Mouse (Mus musculus): Measurements from ENCODE around the gene Riok2. TPM values are rescaled to one million over a fixed set of nuclear protein-coding genes. Genes with fewer than 3 reads are reported as not detected.

The Riok2 gene
- polyA plus RNA-seq, 1 experiment from 2014 or later, result 33.5 TPM

GRCm38 (mm10) chr17:17392863-17393262 lies 18.8 kb downstream of the Riok2 start:
- H3K4me1 ChIP-seq, result no peaks in the 10 kb centered on the region
- H3K9ac ChIP-seq, result no peak overlapping the region
- H3K27ac ChIP-seq, result no peak overlapping the region
- H3K36me3 ChIP-seq, result peaks cover 32% of the 10 kb centered on the region
- no peak overlapping the region for H3K4me3 ChIP-seq
- ATAC-seq (ENCODE audit: insufficient number of reproducible peaks, insufficient read depth, low FRiP score, low TSS enrichment), result no peak
- H3K9me3 ChIP-seq, result no peaks in the 10 kb centered on the region
- H3K27me3 ChIP-seq, result no peaks in the 10 kb centered on the region
- no peak overlapping the region for H3K4me2 ChIP-seq (replicated peaks)
- 47% methylated on average over 7 of the region's 7 CpGs for WGBS

DNA sequence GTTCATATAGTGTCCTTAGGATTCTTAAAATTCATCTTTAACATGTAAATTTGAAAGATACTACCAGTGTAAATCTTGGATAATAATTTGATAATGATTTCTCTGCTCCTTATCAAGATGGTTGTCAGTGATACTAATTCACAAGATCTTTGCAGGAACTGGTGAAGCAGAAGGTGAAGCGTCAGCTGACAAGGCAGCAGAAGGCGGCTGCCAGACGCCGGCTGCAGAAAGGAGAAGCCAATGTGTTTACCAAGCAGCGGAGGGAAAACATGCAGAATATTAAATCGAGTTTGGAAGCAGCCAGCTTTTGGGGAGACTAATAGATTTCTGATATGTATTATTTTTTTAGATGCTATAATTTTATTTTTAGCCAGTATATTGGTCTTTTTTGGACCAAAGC lies 19.2 kb downstream of the Riok2 start:
- no peaks in the 10 kb centered on the region for H3K27me3 ChIP-seq
- ATAC-seq (ENCODE audit: insufficient number of reproducible peaks, insufficient read depth, low FRiP score, low TSS enrichment), result no peak
- H3K4me3 ChIP-seq, result no peak overlapping the region
- no peak overlapping the region for H3K4me2 ChIP-seq (replicated peaks)
- 90% methylated on average over 6 of the region's 6 CpGs for WGBS
- H3K27ac ChIP-seq, result no peak overlapping the region
- no peaks in the 10 kb centered on the region for H3K4me1 ChIP-seq
- no peak overlapping the region for H3K9ac ChIP-seq
- no peaks in the 10 kb centered on the region for H3K9me3 ChIP-seq
- H3K36me3 ChIP-seq, result peaks cover 32% of the 10 kb centered on the region

- no peaks in the 10 kb centered on the region for H3K4me1 ChIP-seq
- H3K27me3 ChIP-seq, result no peaks in the 10 kb centered on the region
- 36% methylated on average over 4 of the region's 4 CpGs for WGBS
- no peaks in the 10 kb centered on the region for H3K9me3 ChIP-seq
- H3K36me3 ChIP-seq, result peaks cover 21% of the 10 kb centered on the region
- no peak overlapping the region for H3K9ac ChIP-seq
- H3K27ac ChIP-seq, result no peak overlapping the region
- H3K4me2 ChIP-seq (replicated peaks), result no peak overlapping the region
- no peak overlapping the region for H3K4me3 ChIP-seq
- ATAC-seq (ENCODE audit: insufficient number of reproducible peaks, insufficient read depth, low FRiP score, low TSS enrichment), result no peak
Observed at GRCm38 (mm10) chr17:17394336-17394735, 20.2 kb downstream of the Riok2 start.

DNA sequence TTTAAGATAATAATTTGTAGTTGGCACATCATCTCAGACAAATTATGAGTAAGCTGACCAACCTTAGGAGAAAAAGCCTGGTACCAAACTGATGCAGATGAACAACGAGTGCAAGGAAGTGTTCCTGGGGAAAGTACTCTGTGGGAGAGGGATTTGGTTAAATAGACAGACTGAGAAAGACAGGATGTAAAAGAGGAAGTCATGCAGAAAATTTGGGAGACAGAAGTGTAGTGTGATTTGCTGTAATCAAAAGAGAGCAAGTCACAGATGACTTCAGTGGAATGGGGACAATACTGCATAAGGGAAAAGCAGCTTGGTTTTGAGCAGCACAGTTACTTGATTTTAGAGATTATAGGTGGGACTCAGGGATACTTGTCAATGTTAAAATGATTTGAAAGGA lies 22.8 kb downstream of the Riok2 start:
- H3K27ac ChIP-seq, result no peak overlapping the region
- no peaks in the 10 kb centered on the region for H3K9me3 ChIP-seq
- WGBS, result 58% methylated on average over 1 of the region's 1 CpGs
- H3K4me2 ChIP-seq (replicated peaks), result no peak overlapping the region
- H3K27me3 ChIP-seq, result no peaks in the 10 kb centered on the region
- H3K9ac ChIP-seq, result no peak overlapping the region
- no peaks in the 10 kb centered on the region for H3K4me1 ChIP-seq
- ATAC-seq (ENCODE audit: insufficient number of reproducible peaks, insufficient read depth, low FRiP score, low TSS enrichment), result no peak
- no peak overlapping the region for H3K4me3 ChIP-seq
- peaks cover 7% of the 10 kb centered on the region for H3K36me3 ChIP-seq

DNA sequence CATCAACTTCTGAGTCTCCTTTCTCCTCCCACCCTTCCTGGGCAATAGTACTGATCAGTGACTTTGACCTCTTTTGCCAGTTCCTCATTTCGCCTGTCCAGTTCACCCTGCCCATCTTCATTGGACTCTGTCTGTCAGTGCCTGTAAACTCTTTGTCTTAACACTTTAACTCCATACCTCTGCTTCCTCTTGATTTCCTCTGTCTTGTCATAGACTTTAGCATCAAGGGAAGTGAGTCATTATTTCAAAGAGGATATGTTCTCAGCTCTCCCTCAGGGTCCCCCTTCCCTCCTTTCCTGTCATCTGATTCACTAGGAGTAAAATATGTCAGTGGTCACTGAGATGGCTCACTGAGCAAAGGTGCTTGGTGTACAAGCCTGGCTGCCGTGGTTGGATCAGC lies 24.6 kb downstream of the Riok2 start:
- Histone ChIP-seq H3K36me3 (peaks cover 3% of the 10 kb centered on the region; the same call in 1 of the 2 replicates), H3K9me3 (no peaks in the 10 kb centered on the region), H3K4me2 (replicated peaks) (no peak overlapping the region), H3K9ac (no peak overlapping the region), H3K4me1 (no peaks in the 10 kb centered on the region), H3K27me3 (no peaks in the 10 kb centered on the region), H3K4me3 (no peak overlapping the region), H3K27ac (no peak overlapping the region)
- ATAC-seq (ENCODE audit: insufficient number of reproducible peaks, insufficient read depth, low FRiP score, low TSS enrichment), result no peak
- 80% methylated on average over 2 of the region's 2 CpGs for WGBS

- whole genome bisulfite sequencing, result 29% methylated on average over 6 of the region's 6 CpGs
- ATAC-seq (ENCODE audit: insufficient number of reproducible peaks, insufficient read depth, low FRiP score, low TSS enrichment), result peak; percentile 92
- Histone ChIP-seq H3K4me3 (0 out of 2 replicates have a peak within 1 kb of the TSS, but pooled peaks have one; percentile 21), H3K4me2 (replicated peaks) (peak within 1 kb of the TSS; percentile 33), H3K36me3 (no peaks in the 10 kb centered on the region), H3K9ac (no peak within 1 kb of the TSS), H3K27ac (peak within 1 kb of the TSS; percentile 78), H3K9me3 (no peaks in the 10 kb centered on the region), H3K4me1 (0 out of 2 replicates have a peak, but pooled peaks cover 9% of the 10 kb centered on the region), H3K27me3 (no peaks in the 10 kb centered on the region)
Observed at GRCm38 (mm10) chr17:17402222-17403004, 28.3 kb downstream of the Riok2 start, which contains the start of gene Lix1. Gene Lix1, plus strand, starts transcription at chr17:17402672.

- no peak overlapping the region for H3K9ac ChIP-seq
Observed at GRCm38 (mm10) chr17:17403038-17403437, 28.9 kb downstream of the Riok2 start.

GRCm38 (mm10) chr17:17403578-17404112 lies 29.5 kb downstream of the Riok2 start:
- Histone ChIP-seq H3K4me2 (replicated peaks) (peak overlapping the region; percentile 29), H3K9me3 (no peaks in the 10 kb centered on the region), H3K4me1 (peaks cover 13% of the 10 kb centered on the region; the same call in 1 of the 2 replicates), H3K36me3 (no peaks in the 10 kb centered on the region), H3K27me3 (no peaks in the 10 kb centered on the region), H3K4me3 (0 out of 2 replicates have a peak overlapping the region, but pooled peaks have one; percentile 4), H3K27ac (0 out of 2 replicates have a peak overlapping the region, but pooled peaks have one; percentile 63), H3K9ac (no peak overlapping the region)
- no peak for ATAC-seq (ENCODE audit: insufficient number of reproducible peaks, insufficient read depth, low FRiP score, low TSS enrichment)
- WGBS, result 20% methylated on average over 3 of the region's 3 CpGs

More at GRCm38 (mm10) chr17:17403038-17403437, 28.9 kb downstream of the Riok2 start:
- H3K36me3 ChIP-seq, result no peaks in the 10 kb centered on the region
- peak overlapping the region; percentile 33 for H3K4me2 ChIP-seq (replicated peaks)
- H3K27ac ChIP-seq, result peak overlapping the region; percentile 78
- H3K9me3 ChIP-seq, result no peaks in the 10 kb centered on the region
- 0 out of 2 replicates have a peak, but pooled peaks have one; percentile 49 for ATAC-seq (ENCODE audit: insufficient number of reproducible peaks, insufficient read depth, low FRiP score, low TSS enrichment)
- whole genome bisulfite sequencing, result 11% methylated on average over 5 of the region's 5 CpGs
- H3K4me3 ChIP-seq, result 0 out of 2 replicates have a peak overlapping the region, but pooled peaks have one; percentile 21
- no peaks in the 10 kb centered on the region for H3K27me3 ChIP-seq
- peaks cover 10% of the 10 kb centered on the region; the same call in 1 of the 2 replicates for H3K4me1 ChIP-seq

GRCm38 (mm10) chr17:17404811-17405544 lies 30.9 kb downstream of the Riok2 start:
- H3K4me1 ChIP-seq, result peaks cover 19% of the 10 kb centered on the region; the same call in 1 of the 2 replicates
- no peaks in the 10 kb centered on the region for H3K36me3 ChIP-seq
- peak overlapping the region; percentile 29 for H3K4me2 ChIP-seq (replicated peaks)
- 0 out of 2 replicates have a peak overlapping the region, but pooled peaks have one; percentile 3 for H3K4me3 ChIP-seq
- 28% methylated on average over 8 of the region's 8 CpGs for WGBS
- H3K27ac ChIP-seq, result peak overlapping the region; percentile 78
- no peak overlapping the region for H3K9ac ChIP-seq
- H3K9me3 ChIP-seq, result no peaks in the 10 kb centered on the region
- H3K27me3 ChIP-seq, result no peaks in the 10 kb centered on the region
- no peak for ATAC-seq (ENCODE audit: insufficient number of reproducible peaks, insufficient read depth, low FRiP score, low TSS enrichment)

DNA sequence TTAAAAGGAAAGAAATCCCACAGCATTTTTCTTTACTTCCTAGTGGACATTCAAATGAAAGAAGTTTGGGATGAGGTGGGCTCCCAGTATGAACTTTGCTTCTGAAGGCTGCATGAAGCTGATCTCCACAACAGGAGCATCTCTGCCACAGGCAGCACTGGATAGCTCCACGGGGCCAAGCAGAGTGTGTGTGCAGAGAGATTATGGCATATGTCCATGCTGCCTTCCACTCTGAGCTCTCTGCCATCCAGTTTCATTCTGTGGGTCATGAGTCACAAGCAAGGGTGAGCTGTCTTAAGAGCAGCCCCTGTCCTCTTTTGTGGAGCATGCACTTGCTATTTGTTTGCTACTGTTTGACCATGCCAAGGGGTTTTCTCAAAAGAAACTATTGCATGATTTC lies 31.5 kb downstream of the Riok2 start:
- no peak overlapping the region for H3K4me3 ChIP-seq
- no peaks in the 10 kb centered on the region for H3K36me3 ChIP-seq
- no peak overlapping the region for H3K4me2 ChIP-seq (replicated peaks)
- no peak for ATAC-seq (ENCODE audit: insufficient number of reproducible peaks, insufficient read depth, low FRiP score, low TSS enrichment)
- 26% methylated on average over 1 of the region's 1 CpGs for WGBS
- no peaks in the 10 kb centered on the region for H3K9me3 ChIP-seq
- H3K9ac ChIP-seq, result no peak overlapping the region
- no peaks in the 10 kb centered on the region for H3K27me3 ChIP-seq
- H3K27ac ChIP-seq, result peak overlapping the region; percentile 2; the same call in 1 of the 2 replicates
- peaks cover 19% of the 10 kb centered on the region; the same call in 1 of the 2 replicates for H3K4me1 ChIP-seq

- no peak for ATAC-seq (ENCODE audit: insufficient number of reproducible peaks, insufficient read depth, low FRiP score, low TSS enrichment)
- Histone ChIP-seq H3K9me3 (no peaks in the 10 kb centered on the region), H3K9ac (no peak overlapping the region), H3K4me2 (replicated peaks) (no peak overlapping the region), H3K4me3 (no peak overlapping the region), H3K36me3 (no peaks in the 10 kb centered on the region), H3K4me1 (peaks cover 19% of the 10 kb centered on the region; the same call in 1 of the 2 replicates), H3K27me3 (no peaks in the 10 kb centered on the region), H3K27ac (peak overlapping the region; percentile 23; the same call in 1 of the 2 replicates)
- WGBS, result 48% methylated on average over 6 of the region's 6 CpGs
Observed at GRCm38 (mm10) chr17:17408137-17408536, 34.0 kb downstream of the Riok2 start.

Data from embryonic facial prominence, embryonic 12.5 days (tissue).